Mouse (Mus musculus) bone marrow macrophage, adult 2 months (primary cell): ENCODE data around the gene Olfr71. TPM values are rescaled to one million over a fixed set of nuclear protein-coding genes. Genes with fewer than 3 reads are reported as not detected.

Source experiments
- H3K27ac ChIP-seq: 2 replicates; pipeline ENCODE4 v1.5.1; 2012; ENCODE audit warnings: low read depth, low read length; ENCODE audit not compliant: insufficient read depth
- H3K4me1 ChIP-seq: 2 replicates; pipeline ENCODE4 v1.6.1; 2012; ENCODE audit warnings: low read length; ENCODE audit not compliant: control insufficient read depth, insufficient read depth
- H3K4me3 ChIP-seq: 2 replicates; pipeline ENCODE4 v1.5.1; 2012; ENCODE audit warnings: mild to moderate bottlenecking, low read length, moderate library complexity; ENCODE audit not compliant: insufficient read depth
- CTCF ChIP-seq: IDR thresholded peaks from 2 replicates; pipeline ENCODE4 v1.5.1; 2012; ENCODE audit warnings: low read depth, mild to moderate bottlenecking, low read length, moderate library complexity
- POLR2A ChIP-seq: IDR thresholded peaks from 2 replicates; pipeline ENCODE4 v1.6.1; 2012; ENCODE audit warnings: mild to moderate bottlenecking, low read depth, low read length, borderline replicate concordance
- polyA plus RNA-seq: library from polyadenylated mRNA; stranded (reverse); fragments of >200 nt; gene quantifications from 2 replicates; pipeline ENCODE4 v1.2.4, GENCODE M21; 2012; ENCODE audit not compliant: missing spikeins, insufficient read depth, insufficient read length

The Olfr71 gene
- polyA plus RNA-seq, 1 experiment, result not detected

GRCm38 (mm10) chr4:43656339-43657109 is 53.5 kb downstream of the Olfr71 start, which contains the start of gene Hint2:
Hint2 (minus strand) TSS chr4:43656466.
- Histone ChIP-seq H3K4me3 (peak within 1 kb of the TSS; percentile 80), H3K27ac (no peak within 1 kb of the TSS), H3K4me1 (peaks cover 3% of the 10 kb centered on the region)
- TF ChIP-seq CTCF (no peak), POLR2A (no peak)

GRCm38 (mm10) chr4:43655656-43656338 is 54.3 kb downstream of the Olfr71 start:
- Histone ChIP-seq H3K27ac (no peak overlapping the region), H3K4me3 (peak overlapping the region; percentile 80), H3K4me1 (peaks cover 3% of the 10 kb centered on the region)
- TF ChIP-seq CTCF (no peak), POLR2A (no peak)

Other genes starting within 250 kb of the Olfr71 start
- gene Sit1, start 226.5 kb downstream of the Olfr71 start, polyA plus RNA-seq, result not detected in 2 replicates
- gene Ccdc107, start 217.4 kb downstream of the Olfr71 start, polyA plus RNA-seq, result 33.0 and 39.4 TPM in 2 replicates
- 32.5 and 39.2 TPM in 2 replicates for gene Arhgef39, start 210.6 kb downstream of the Olfr71 start, polyA plus RNA-seq
- 5.7 and 6.0 TPM in 2 replicates for gene Car9, start 203.3 kb downstream of the Olfr71 start, polyA plus RNA-seq
- 7.0 and 8.9 TPM in 2 replicates for gene Tpm2, start 186.5 kb downstream of the Olfr71 start, polyA plus RNA-seq
- gene Creb3, start 147.9 kb downstream of the Olfr71 start, polyA plus RNA-seq, result 50.7 and 54.0 TPM in 2 replicates
- 168 and 219 TPM in 2 replicates for gene Tln1, start 147.6 kb downstream of the Olfr71 start, polyA plus RNA-seq
- 15.8 and 17.3 TPM in 2 replicates for gene Rgp1, start 131.5 kb downstream of the Olfr71 start, polyA plus RNA-seq
- gene Gba2, start 131.4 kb downstream of the Olfr71 start, polyA plus RNA-seq, result 9.6 and 11.3 TPM in 2 replicates
- gene Msmp, start 125.8 kb downstream of the Olfr71 start, polyA plus RNA-seq, result not detected in 2 replicates
- 0.44 TPM in 1 of 2 replicates, not detected in the other for gene Npr2, start 78.3 kb downstream of the Olfr71 start, polyA plus RNA-seq
- not detected in 2 replicates for gene Spag8, start 56.7 kb downstream of the Olfr71 start, polyA plus RNA-seq
- gene Hint2, start 53.8 kb downstream of the Olfr71 start, polyA plus RNA-seq, result 32.7 and 33.1 TPM in 2 replicates
- gene Tmem8b, start 41.3 kb downstream of the Olfr71 start, polyA plus RNA-seq, result 1.9 and 2.4 TPM in 2 replicates
- gene Fam221b, start 41.1 kb downstream of the Olfr71 start, polyA plus RNA-seq, result 0.15 and 0.21 TPM in 2 replicates
- gene Olfr70, start 9.4 kb downstream of the Olfr71 start, polyA plus RNA-seq, result not detected in 2 replicates
- not detected in 2 replicates for gene Hrct1, start 16.9 kb upstream of the Olfr71 start, polyA plus RNA-seq
- not detected in 2 replicates for gene Spaar, start 19.8 kb upstream of the Olfr71 start, polyA plus RNA-seq
- not detected in 2 replicates for gene Olfr159, start 60.8 kb upstream of the Olfr71 start, polyA plus RNA-seq
- gene Olfr156, start 113.6 kb upstream of the Olfr71 start, polyA plus RNA-seq, result not detected in 2 replicates
- 0.33 TPM in 1 of 2 replicates, not detected in the other for gene Olfr157, start 129.9 kb upstream of the Olfr71 start, polyA plus RNA-seq
- not detected in 2 replicates for gene Olfr155, start 141.3 kb upstream of the Olfr71 start, polyA plus RNA-seq
- gene Reck, start 165.3 kb upstream of the Olfr71 start, polyA plus RNA-seq, result 0.12 and 0.84 TPM in 2 replicates
- gene Glipr2, start 247.1 kb upstream of the Olfr71 start, polyA plus RNA-seq, result 1.8 and 2.1 TPM in 2 replicates